Mouse (Mus musculus) layer of hippocampus, postnatal 10 days (tissue): ENCODE measurements at regions not wholly inside any gene's neighbourhood (a gene's known extent, or its start where the extent isn't known, plus 50 kb on each side); places are given as distances from the start of the nearest gene placed in this dataset.
"Not testable (repeated sequence)": the region's sequence is repeated elsewhere in the genome, so short reads cannot be mapped to it uniquely, and the experiment has no call there.

Source experiments
- DNase-seq, 2 experiments: peaks; one replicate each; pipeline ENCODE4 v3.0.0; 2021; ENCODE audit warnings: low spot score in 2 of 2

DNA sequence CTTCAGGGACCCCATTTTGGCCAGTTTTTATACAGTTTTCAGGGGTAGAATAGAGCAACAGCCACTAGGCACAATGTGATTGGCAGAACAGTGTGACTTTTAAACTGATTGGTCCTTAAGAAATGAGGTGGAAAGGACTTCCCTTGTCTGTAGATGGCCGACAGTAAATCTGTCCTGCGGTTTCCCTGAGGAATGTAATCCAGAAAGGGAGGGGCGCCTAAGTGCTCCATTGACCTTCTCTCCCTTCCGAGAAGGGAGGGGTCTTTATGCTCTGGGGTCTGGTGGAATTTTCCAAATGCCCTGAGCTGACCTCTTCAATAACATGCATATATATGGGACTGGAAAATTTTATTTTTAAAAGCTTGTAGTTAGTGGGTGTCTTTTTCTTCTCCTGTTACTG is 115.7 kb upstream of the Rhobtb1 start:
- DNase-seq: not testable (repeated sequence)

DNA sequence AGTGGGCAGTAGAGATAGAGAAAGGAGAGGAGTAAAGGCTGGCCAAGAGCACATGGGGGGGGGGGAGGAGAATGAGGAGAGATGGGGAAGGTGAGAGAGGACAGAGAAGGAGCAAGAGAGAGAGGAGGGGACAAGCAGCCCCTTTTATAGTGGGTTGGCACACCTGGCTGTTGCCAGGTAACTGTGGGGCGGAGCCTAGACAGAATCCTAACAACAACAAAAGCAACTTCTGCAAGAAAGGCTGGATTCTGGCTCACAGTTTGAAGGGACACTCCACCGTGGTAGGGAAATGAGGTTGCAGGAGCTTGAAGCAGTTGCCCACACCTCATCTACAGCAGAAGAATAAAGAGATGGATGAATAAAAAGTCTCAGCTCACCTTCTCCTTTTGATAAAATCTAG is 115.1 kb upstream of the Rhobtb1 start:
- DNase-seq: no peak

DNA sequence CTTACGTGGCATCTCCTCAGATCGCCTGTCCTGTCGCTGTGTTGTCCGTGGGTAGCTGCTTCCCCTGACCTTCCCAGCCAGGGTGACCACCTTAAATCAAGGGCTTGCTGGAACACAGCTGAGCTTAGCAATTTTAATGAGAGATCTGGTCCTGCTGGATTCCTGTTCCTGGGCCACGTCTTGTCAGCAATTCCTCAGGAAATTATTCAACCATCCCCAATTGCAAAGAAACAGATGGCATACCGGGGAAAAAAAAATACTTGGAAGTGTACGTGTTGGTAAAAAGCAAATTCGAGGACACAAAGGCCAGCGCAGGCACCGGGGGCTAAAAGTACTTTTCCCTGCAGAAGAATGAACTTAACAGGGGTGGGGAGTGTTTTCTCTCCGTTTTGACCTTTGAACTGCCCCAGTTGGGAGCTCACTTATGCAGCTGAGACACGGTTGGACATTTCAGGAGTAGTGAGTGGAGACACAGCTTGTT is 107.0 kb upstream of the Rhobtb1 start:
- DNase-seq: no peak

DNA sequence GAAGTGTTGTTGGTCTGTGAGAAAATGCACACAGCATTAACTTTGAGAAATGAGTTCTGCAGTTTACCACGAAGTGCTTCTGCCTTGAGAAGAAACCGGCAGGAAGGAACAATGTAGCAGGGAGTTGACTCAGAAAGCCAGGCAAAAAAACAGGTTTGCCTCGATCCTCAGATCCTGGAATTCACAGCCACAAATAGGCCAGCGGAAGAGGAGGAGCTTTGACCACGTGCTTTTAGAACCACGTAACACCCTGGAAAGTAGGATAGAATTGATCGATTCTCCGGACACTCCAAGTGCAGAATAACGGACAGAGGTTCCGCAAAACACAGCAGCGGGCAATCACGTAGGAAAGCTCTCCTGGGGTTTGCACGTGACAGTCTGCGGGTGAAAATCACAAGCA is 106.0 kb upstream of the Rhobtb1 start:
- no peak for DNase-seq

DNA sequence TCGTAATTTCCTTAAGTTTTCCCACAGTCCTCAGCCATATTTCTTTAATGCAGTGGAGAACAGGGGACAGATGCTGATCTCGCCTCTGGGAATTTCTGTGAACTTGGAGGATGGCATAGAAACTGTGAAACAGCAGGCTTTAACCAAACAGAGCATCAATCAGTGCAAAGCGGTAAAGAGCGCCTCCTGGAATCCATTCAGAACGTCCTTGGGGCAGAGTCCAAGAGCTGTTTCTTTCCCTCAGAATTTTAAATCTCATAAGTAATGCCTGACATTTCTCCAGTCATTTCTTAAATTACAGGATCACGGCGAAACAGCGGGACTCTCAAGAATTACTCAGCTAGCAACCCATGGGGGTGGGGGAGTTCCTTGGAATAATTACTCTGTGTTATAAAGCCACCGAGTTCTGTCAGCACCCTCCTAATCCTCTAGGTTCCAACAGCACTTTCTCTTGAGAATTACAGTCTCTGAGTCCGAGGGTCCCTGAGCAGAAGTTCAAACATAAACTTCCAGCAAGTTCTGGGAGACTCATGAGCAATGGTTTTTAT is 105.2 kb upstream of the Rhobtb1 start:
- no peak for DNase-seq

DNA sequence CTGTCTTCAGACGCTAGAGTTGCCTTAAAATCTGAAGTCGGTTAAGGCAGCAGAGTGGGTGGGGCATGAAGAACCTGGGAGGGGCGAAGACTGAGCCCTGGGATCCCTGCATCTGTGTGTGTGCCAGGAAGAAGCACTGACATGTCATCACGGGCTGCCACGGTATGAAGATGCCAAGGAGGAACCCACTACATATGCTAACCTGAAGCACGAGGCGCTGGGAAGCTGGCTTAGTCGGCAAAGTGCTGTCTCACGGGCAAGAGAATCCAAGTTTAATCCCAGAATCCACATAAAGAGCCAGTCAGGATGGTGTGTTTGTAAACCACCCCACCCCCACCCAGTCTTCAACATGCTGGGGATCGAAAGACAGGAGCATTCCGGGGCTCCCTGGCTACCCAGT is 73.2 kb upstream of the Rhobtb1 start:
- DNase-seq: no peak

DNA sequence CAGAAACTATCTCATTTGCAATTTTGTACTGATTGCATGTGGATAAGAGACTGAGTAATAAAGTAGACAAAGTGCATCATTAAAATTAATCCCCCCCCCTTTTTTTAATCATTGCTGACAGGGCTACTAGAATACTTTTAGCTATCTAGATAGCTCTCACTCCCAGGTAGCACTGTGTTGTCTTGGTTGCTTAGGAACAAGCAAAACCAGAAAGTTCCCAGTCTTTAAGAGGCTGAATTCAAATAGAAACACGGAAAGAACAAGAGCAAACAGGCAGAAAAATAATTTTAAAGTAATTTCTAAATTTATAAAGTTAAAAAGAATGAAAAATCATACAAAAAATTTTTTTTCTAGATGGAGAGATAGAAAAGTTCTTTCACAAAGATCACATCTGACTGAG is 65.0 kb upstream of the Rhobtb1 start:
- no peak for DNase-seq

DNA sequence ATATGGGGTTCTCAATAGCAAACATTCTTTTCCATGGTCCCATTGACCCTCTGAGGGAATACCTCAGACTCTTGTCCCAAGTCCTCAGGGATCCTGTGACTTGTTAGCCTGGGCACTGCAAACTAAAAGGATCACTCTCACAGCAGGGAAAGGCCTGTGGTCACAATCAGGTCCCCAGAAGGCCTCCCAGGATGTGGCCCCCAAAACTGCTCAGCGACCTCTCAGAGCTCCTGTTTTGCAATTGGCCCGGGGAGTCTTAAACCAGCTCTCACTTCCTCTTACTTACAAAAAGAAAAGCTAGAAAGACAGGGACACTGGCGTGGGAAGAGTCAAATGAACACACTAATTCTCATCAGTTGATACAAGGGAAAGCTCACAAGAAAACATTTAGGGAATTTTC is 59.4 kb upstream of the Rhobtb1 start:
- no peak for DNase-seq

DNA sequence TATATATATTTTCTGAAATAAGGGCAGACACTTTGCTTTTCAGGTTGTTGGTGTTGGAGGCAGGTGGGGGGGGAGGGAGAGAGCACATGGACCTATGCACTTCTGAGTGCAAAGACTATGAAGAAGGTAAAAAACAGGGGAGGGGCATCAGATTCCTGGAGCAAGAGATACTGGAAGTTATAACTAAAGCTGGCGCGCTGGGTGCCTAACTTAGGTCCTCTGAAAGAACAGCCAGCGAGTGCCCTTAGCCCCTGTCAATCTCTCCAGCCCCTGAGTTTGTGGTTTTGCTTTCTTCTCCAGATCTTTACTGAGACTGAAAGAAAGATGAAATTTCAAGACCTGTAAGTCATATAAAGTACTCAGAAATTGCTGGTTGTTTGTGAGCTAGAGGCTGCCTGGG is 51.2 kb upstream of the Rhobtb1 start:
- DNase-seq: no peak

DNA sequence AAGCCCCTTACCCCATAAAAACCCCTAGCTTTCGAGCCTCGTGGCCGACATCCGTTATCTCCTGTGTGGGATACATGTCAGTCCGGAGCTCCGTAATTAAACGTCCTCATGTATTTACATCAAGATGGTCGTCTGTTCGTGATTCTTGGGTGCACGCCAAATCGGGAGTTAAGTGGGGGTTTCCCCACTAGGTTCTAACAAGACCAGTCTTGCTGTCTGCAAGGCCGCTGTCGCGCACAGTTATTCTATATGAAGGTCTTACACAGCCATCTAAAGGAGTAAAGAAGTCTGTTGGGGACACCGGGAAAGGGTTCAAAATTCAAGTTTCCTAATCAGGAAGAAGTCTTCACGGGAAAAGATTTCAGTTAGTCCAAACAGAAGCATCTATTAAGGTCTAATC is 50.5 kb upstream of the Rhobtb1 start:
- not testable (repeated sequence) for DNase-seq
